Comparison of ENCODE assay signal across 21 mouse cellular contexts in genomic region chr1:178829456-178829855, GRCm38 (mm10).
DNase-seq lines count a peak whose midpoint lies in the region; ATAC-seq lines count a peak whose summit lies in the region.
"Had no signal": no experiment of that assay in that cellular context is flagged by ENCODE, and none has a peak within 500 bp of the region (broad histone marks: within the 10 kb centered on the region; RNA-seq: fewer than 3 reads in every experiment).

No protein-coding gene starts in this region.

- no peak for ATAC-seq in midbrain, embryonic 14.5 days (ENCODE audit: low FRiP score, low TSS enrichment)
- no peak for ATAC-seq in midbrain, embryonic 13.5 days
- ATAC-seq: CD4-positive, CD25-positive, alpha-beta regulatory T cell, adult 4 months; inflammation-experienced regulatory T-cells, adult 6 months had no signal

- DNase-seq in heart, adult 8-10 months (ENCODE audit: low spot score): peak; percentile 11
- no peak for DNase-seq in heart, postnatal 25 days (ENCODE audit: low spot score)
- peak; percentile 28 for DNase-seq in midbrain, embryonic 14.5 days
- DNase-seq in brain, adult 2 months (ENCODE audit: low read depth, low spot score): peak; percentile 59
- DNase-seq in layer of hippocampus, adult 9-11 months: peak; percentile 74
- DNase-seq in limb, embryonic 10.5 days (ENCODE audit: low spot score): no peak
- DNase-seq: adrenal gland, adult 8-10 months; cerebellum, adult 11-12 months; cerebellum, postnatal 25 days; kidney, adult 9 months; right cerebral cortex, adult 18-20 months; thymus, postnatal 36 days had no signal

- no peaks in the 10 kb centered on the region for H3K27me3 ChIP-seq in midbrain, embryonic 14.5 days (ENCODE audit: control insufficient read depth, insufficient read depth, low read length)
- H3K27me3 ChIP-seq in midbrain, embryonic 13.5 days: no peaks in the 10 kb centered on the region
- no peaks in the 10 kb centered on the region for H3K27me3 ChIP-seq in limb, embryonic 10.5 days (ENCODE audit: low read depth, poor library complexity, severe bottlenecking)
- H3K27me3 ChIP-seq: heart, embryonic 13.5 days; hindbrain, embryonic 12.5 days; limb, embryonic 12.5 days had no signal

- H3K9me3 ChIP-seq in midbrain, embryonic 14.5 days (ENCODE audit: control insufficient read depth, low read length): no peaks in the 10 kb centered on the region
- no peaks in the 10 kb centered on the region for H3K9me3 ChIP-seq in midbrain, embryonic 13.5 days
- H3K9me3 ChIP-seq in limb, embryonic 10.5 days (replicated peaks): no peaks in the 10 kb centered on the region
- H3K9me3 ChIP-seq: G1E; heart, embryonic 13.5 days; hindbrain, embryonic 12.5 days; limb, embryonic 12.5 days had no signal

- no peak overlapping the region for H3K4me2 ChIP-seq in midbrain, embryonic 14.5 days (ENCODE audit: low read length)
- no peak overlapping the region for H3K4me2 ChIP-seq in midbrain, embryonic 13.5 days (replicated peaks)
- H3K4me2 ChIP-seq: heart, embryonic 13.5 days; hindbrain, embryonic 12.5 days; limb, embryonic 12.5 days had no signal

- no peak overlapping the region for H3K27ac ChIP-seq in midbrain, embryonic 14.5 days (replicated peaks; ENCODE audit: low read depth, low read length)
- H3K27ac ChIP-seq in midbrain, embryonic 13.5 days: no peak overlapping the region
- no peak overlapping the region; the same call in 1 of the 2 replicates for H3K27ac ChIP-seq in limb, embryonic 10.5 days
- H3K27ac ChIP-seq: heart, embryonic 13.5 days; hindbrain, embryonic 12.5 days; limb, embryonic 12.5 days; liver, embryonic 14.5 days; stomach, postnatal 0 days had no signal

- no peaks in the 10 kb centered on the region for H3K36me3 ChIP-seq in midbrain, embryonic 14.5 days (ENCODE audit: control insufficient read depth, insufficient read depth, low read length)
- no peaks in the 10 kb centered on the region for H3K36me3 ChIP-seq in midbrain, embryonic 13.5 days
- H3K36me3 ChIP-seq in limb, embryonic 10.5 days: peaks cover 12% of the 10 kb centered on the region; the same call in 1 of the 2 replicates
- H3K36me3 ChIP-seq: G1E; heart, embryonic 13.5 days; hindbrain, embryonic 12.5 days had no signal

- no peak overlapping the region for H3K4me3 ChIP-seq in midbrain, embryonic 14.5 days (replicated peaks; ENCODE audit: low read depth, low read length)
- no peak overlapping the region for H3K4me3 ChIP-seq in midbrain, embryonic 13.5 days (replicated peaks)
- H3K4me3 ChIP-seq in limb, embryonic 10.5 days: no peak overlapping the region
- H3K4me3 ChIP-seq: heart, embryonic 13.5 days; hindbrain, embryonic 12.5 days; limb, embryonic 12.5 days had no signal

- no peaks in the 10 kb centered on the region for H3K4me1 ChIP-seq in midbrain, embryonic 14.5 days (ENCODE audit: control insufficient read depth, insufficient read depth, low read length)
- peaks cover 23% of the 10 kb centered on the region for H3K4me1 ChIP-seq in midbrain, embryonic 13.5 days (replicated peaks)
- H3K4me1 ChIP-seq in limb, embryonic 10.5 days: peaks cover 9% of the 10 kb centered on the region

- no peak overlapping the region for H3K9ac ChIP-seq in midbrain, embryonic 14.5 days (replicated peaks; ENCODE audit: low read length)
- H3K9ac ChIP-seq in midbrain, embryonic 13.5 days (replicated peaks): no peak overlapping the region
- H3K9ac ChIP-seq: heart, embryonic 13.5 days; hindbrain, embryonic 12.5 days; limb, embryonic 12.5 days; liver, embryonic 14.5 days had no signal

- 62% methylated on average over 4 of the region's 4 CpGs for WGBS in midbrain, embryonic 14.5 days
- WGBS in midbrain, embryonic 13.5 days: 68% methylated on average over 4 of the region's 4 CpGs
- WGBS in limb, embryonic 10.5 days: 95% methylated on average over 4 of the region's 4 CpGs

- intact Hi-C loops in heart, postnatal 25 days (cut with DNase I): no loop called here

Comparison
In these comparisons a context has a peak if more than half of its experiments do, and no peak if none do; other contexts are left out.
1. DNase-seq: peak in heart, adult 8-10 months (single experiment), midbrain, embryonic 14.5 days (single experiment), brain, adult 2 months (single experiment) and layer of hippocampus, adult 9-11 months (single experiment); none in heart, postnatal 25 days (single experiment) and limb, embryonic 10.5 days (single experiment).